Mouse (Mus musculus) stomach, postnatal 0 days (tissue): Measurements from ENCODE around the gene Ggnbp2.

Experiments used
- CTCF ChIP-seq: IDR thresholded peaks from 2 replicates; pipeline ENCODE4 v1.5.1; 2016; ENCODE audit warnings: antibody characterized with exemption, low read depth, mild to moderate bottlenecking, moderate library complexity
- EP300 ChIP-seq: optimal IDR thresholded peaks from 2 replicates; pipeline ENCODE3; 2016; ENCODE audit warnings: antibody characterized with exemption

GRCm38 (mm10) chr11:84886767-84887511 is 16.3 kb upstream of the Ggnbp2 start:
- TF ChIP-seq EP300 = no peak
- no peak for TF ChIP-seq CTCF
